Mouse (Mus musculus) inflammation-experienced regulatory T-cells, adult 6 months (primary cell): Measurements from ENCODE around the gene Foxred2. TPM values are rescaled to one million over a fixed set of nuclear protein-coding genes. Genes with fewer than 3 reads are reported as not detected.
A peak's percentile ranks its signal among the peaks of the same experiment; 100 is the strongest.

Experiments used
- ATAC-seq: one replicate; pipeline ENCODE4 v1.8.0; 2017
- polyA plus RNA-seq, 3 experiments: library from polyadenylated mRNA; unstranded; fragments of 100-300 nt; shearing (Covaris generic); gene quantifications; one replicate each; pipeline ENCODE4 v1.2.1; 2017

The Foxred2 gene
- polyA plus RNA-seq, 3 experiments from 2014 or later: 1.5 to 4.6 (median 2.5) TPM

- no peak for ATAC-seq
Observed at GRCm38 (mm10) chr15:77945711-77946110, 10.8 kb downstream of the Foxred2 start.

- ATAC-seq: no peak
Observed at GRCm38 (mm10) chr15:77941563-77941962, 15.0 kb downstream of the Foxred2 start.

- ATAC-seq: no peak
Observed at GRCm38 (mm10) chr15:77938516-77938915, 18.0 kb downstream of the Foxred2 start.

GRCm38 (mm10) chr15:77935673-77936375, 20.7 kb downstream of the Foxred2 start:
- ATAC-seq: no peak

- ATAC-seq: no peak
Observed at GRCm38 (mm10) chr15:77934968-77935367, 21.6 kb downstream of the Foxred2 start.

- no peak for ATAC-seq
Observed at GRCm38 (mm10) chr15:77934326-77934725, 22.2 kb downstream of the Foxred2 start.

GRCm38 (mm10) chr15:77933770-77934169, 22.8 kb downstream of the Foxred2 start:
- ATAC-seq: peak; percentile 36

- no peak for ATAC-seq
Observed at GRCm38 (mm10) chr15:77933222-77933621, 23.3 kb downstream of the Foxred2 start.

GRCm38 (mm10) chr15:77931689-77932016, 24.9 kb downstream of the Foxred2 start:
- ATAC-seq: no peak

- ATAC-seq: no peak
Observed at GRCm38 (mm10) chr15:77930986-77931688, 25.4 kb downstream of the Foxred2 start.

GRCm38 (mm10) chr15:77929804-77930203, 26.7 kb downstream of the Foxred2 start:
- no peak for ATAC-seq

GRCm38 (mm10) chr15:77928673-77929331, 27.7 kb downstream of the Foxred2 start, which contains the start of gene Txn2:
Gene Txn2 (minus strand): TSS chr15:77929006.
- ATAC-seq: peak; percentile 91

- ATAC-seq: no peak
Observed at GRCm38 (mm10) chr15:77928091-77928490, 28.4 kb downstream of the Foxred2 start.

- ATAC-seq: no peak
Observed at GRCm38 (mm10) chr15:77926921-77927320, 29.6 kb downstream of the Foxred2 start.

- ATAC-seq: no peak
Observed at GRCm38 (mm10) chr15:77925195-77925594, 31.3 kb downstream of the Foxred2 start.

- ATAC-seq: no peak
Observed at GRCm38 (mm10) chr15:77923267-77924035, 33.1 kb downstream of the Foxred2 start.

- ATAC-seq: no peak
Observed at GRCm38 (mm10) chr15:77922710-77923109, 33.8 kb downstream of the Foxred2 start.

- no peak for ATAC-seq
Observed at GRCm38 (mm10) chr15:77921636-77922035, 34.9 kb downstream of the Foxred2 start.

- ATAC-seq: no peak
Observed at GRCm38 (mm10) chr15:77920511-77921462, 35.7 kb downstream of the Foxred2 start.

- ATAC-seq: no peak
Observed at GRCm38 (mm10) chr15:77919441-77919840, 37.1 kb downstream of the Foxred2 start.

- peak; percentile 82 for ATAC-seq
Observed at GRCm38 (mm10) chr15:77916851-77917544, 39.5 kb downstream of the Foxred2 start.
